ENCODE assay signal across 16 mouse cellular contexts in the genomic region with DNA sequence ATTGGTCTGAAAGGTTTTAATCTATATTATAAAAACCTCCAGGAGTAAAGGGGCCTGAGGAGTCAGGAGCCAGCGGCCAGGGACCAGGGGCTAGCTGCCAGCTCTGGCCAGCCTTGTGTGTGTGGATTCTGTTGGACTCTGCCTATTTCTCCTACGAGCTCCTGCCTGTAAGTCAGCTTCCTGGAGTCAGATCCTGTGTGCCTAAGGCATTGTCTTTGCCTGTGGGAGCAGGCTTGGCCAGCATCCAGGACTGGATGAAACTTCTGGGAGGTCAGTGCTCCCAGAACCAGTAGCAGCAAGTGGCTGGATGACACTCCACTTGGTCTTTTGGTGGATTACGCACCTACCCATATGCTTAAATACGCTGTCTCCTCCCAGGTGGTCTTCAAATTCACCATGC. TPM values are rescaled to one million over a fixed set of nuclear protein-coding genes. Genes with fewer than 3 reads are reported as not detected.
DNase-seq lines count a peak whose midpoint lies in the region; ATAC-seq and TF ChIP-seq lines count a peak whose summit lies in the region.
"Had no signal": no experiment of that assay in that cellular context is flagged by ENCODE, and none has a peak within 500 bp of the region (broad histone marks: within the 10 kb centered on the region; RNA-seq: fewer than 3 reads in every experiment).

No protein-coding gene starts in this region.

- H3K27ac ChIP-seq in left cerebral cortex, adult 2 months = no peak overlapping the region
- H3K27ac ChIP-seq: embryonic facial prominence, embryonic 12.5 days; hindbrain, embryonic 13.5 days had no signal

- ATAC-seq in neutrophil, adult 5-6 weeks (ENCODE audit: extremely low read depth, insufficient number of reproducible peaks, low FRiP score, poor library complexity, severe bottlenecking) = 0 out of 2 replicates have a peak, but pooled peaks have one; percentile 6
- no peak for ATAC-seq in frontal cortex, adult (ENCODE audit: low TSS enrichment)
- ATAC-seq: forebrain, embryonic 14.5 days had no signal

- H3K4me3 ChIP-seq in left cerebral cortex, adult 2 months = no peak overlapping the region
- H3K4me3 ChIP-seq: embryonic facial prominence, embryonic 12.5 days; hindbrain, embryonic 13.5 days; megakaryocyte, embryonic 14.5 days had no signal

- no peak for TF ChIP-seq CTCF in left cerebral cortex, adult 2 months (IDR thresholded peaks at IDR 0.05)

- peak; percentile 15 for DNase-seq in gastrocnemius, postnatal 10 days
- DNase-seq in gastrocnemius, postnatal 4 days (ENCODE audit: low spot score in 2 of 2) = no peak
- DNase-seq in ovary, postnatal 36 days (ENCODE audit: low spot score) = peak; percentile 7
- no peak for DNase-seq in ovary, postnatal 10 days (ENCODE audit: low spot score)
- DNase-seq in lung, adult 18-20 months = peak; percentile 16 to 49
- DNase-seq in left cerebral cortex, adult 2 months (ENCODE audit: extremely low spot score in 1 of 2, low spot score in 2 of 2) = no peak
- DNase-seq: B cell, adult 2 months; cerebellum, adult 9-11 months; gastrocnemius, postnatal 36 days; thymus, postnatal 25 days had no signal

- intact Hi-C loops in left cerebral cortex, adult 2 months (cut with DNase I) = no loop called here

RNA-seq across cellular contexts. Expression of gene Suclg2, which starts 23.8 kb away (rescaled TPM):
- 10 to 100 TPM; 40.3 to 44.6 TPM for total RNA-seq in gastrocnemius, postnatal 10 days (2021)
- 10 to 100 TPM; 33.2 to 39.6 TPM for total RNA-seq in gastrocnemius, postnatal 4 days (2021)
- 21.0 and 28.9 TPM in 2 replicates for total RNA-seq in neutrophil, adult 5-6 weeks (2017)
- 10 to 100 TPM; 14.1 to 17.3 TPM for total RNA-seq in left cerebral cortex, adult 2 months (2021)

Comparison
In these comparisons a context has a peak if more than half of its experiments do, and no peak if none do; other contexts are left out.
1. DNase-seq: peak in gastrocnemius, postnatal 10 days (single experiment), ovary, postnatal 36 days (single experiment) and lung, adult 18-20 months (2 of 2); none in gastrocnemius, postnatal 4 days (0 of 2), ovary, postnatal 10 days (single experiment) and left cerebral cortex, adult 2 months (0 of 2).